Mouse (Mus musculus) MEL (cell line): Measurements from ENCODE around the gene Dgkz. TPM values are rescaled to one million over a fixed set of nuclear protein-coding genes. Genes with fewer than 3 reads are reported as not detected.

Experiments
- DNase-seq: peaks from one replicate; pipeline ENCODE4 v3.0.0; 2011; ENCODE audit warnings: low read depth, low spot score
- H3K27ac ChIP-seq: 2 replicates; pipeline ENCODE4 v1.5.1; 2012; ENCODE audit warnings: low read depth, mild to moderate bottlenecking, control low read depth, low read length, moderate library complexity; ENCODE audit not compliant: control insufficient read depth
- H3K27me3 ChIP-seq, 2 experiments: fragments of 150-350 bp in 1 of 2; sonication (generic) in 1 of 2; 2 replicates each; pipeline ENCODE4 v1.6.1; 2012; ENCODE audit warnings: low read length in 2 of 2, mild to moderate bottlenecking in 2 of 2, improper control_type of control experiment in 1 of 2, moderate library complexity in 1 of 2; ENCODE audit not compliant: insufficient read depth in 2 of 2, control insufficient read depth in 1 of 2
- H3K36me3 ChIP-seq, 2 experiments: 2 replicates each; pipeline ENCODE4 v1.6.1; 2012 to 2014; ENCODE audit warnings: low read length in 2 of 2, improper control_type of control experiment in 1 of 2, inconsistent platforms in 1 of 2, mild to moderate bottlenecking in 1 of 2; ENCODE audit not compliant: insufficient read depth in 2 of 2, control insufficient read depth in 1 of 2
- H3K4me1 ChIP-seq, 2 experiments: fragments of 150-350 bp in 1 of 2; sonication (generic) in 1 of 2; 2 replicates each; pipeline ENCODE4 v1.6.1; 2012; ENCODE audit warnings: low read length in 2 of 2, improper control_type of control experiment in 1 of 2, mild to moderate bottlenecking in 1 of 2; ENCODE audit not compliant: insufficient read depth in 2 of 2, control insufficient read depth in 1 of 2
- H3K4me3 ChIP-seq, 2 experiments: fragments of 150-350 bp in 1 of 2; sonication (generic) in 1 of 2; 2 replicates each; pipeline ENCODE4 v1.5.1; 2012; ENCODE audit warnings: low read depth in 2 of 2, low read length in 2 of 2, mild to moderate bottlenecking in 2 of 2, moderate library complexity in 2 of 2, control low read depth in 1 of 2, improper control_type of control experiment in 1 of 2; ENCODE audit not compliant: control insufficient read depth in 1 of 2, insufficient read depth in 1 of 2
- H3K79me2 ChIP-seq: 2 replicates; pipeline ENCODE4 v1.6.1; 2012; ENCODE audit warnings: mild to moderate bottlenecking, low read length, moderate library complexity; ENCODE audit not compliant: control insufficient read depth, poor library complexity, insufficient read depth
- H3K9ac ChIP-seq: 2 replicates; pipeline ENCODE4 v1.6.1; 2012; ENCODE audit warnings: low read depth, mild to moderate bottlenecking, control low read depth, low read length, moderate library complexity; ENCODE audit not compliant: control insufficient read depth, poor library complexity, severe bottlenecking
- H3K9me3 ChIP-seq: fragments of 150-350 bp; sonication (generic); replicated peaks from 2 replicates; pipeline ENCODE4 v1.6.1; 2012; ENCODE audit warnings: mild to moderate bottlenecking, low read length, improper control_type of control experiment, moderate library complexity; ENCODE audit not compliant: insufficient read depth
- BHLHE40 ChIP-seq: IDR thresholded peaks from 2 replicates; pipeline ENCODE4 v1.6.1; 2012; ENCODE audit warnings: low read depth, mild to moderate bottlenecking, inconsistent platforms, low read length, improper control_type of control experiment, borderline replicate concordance
- CHD1 ChIP-seq: IDR thresholded peaks from 2 replicates; pipeline ENCODE4 v1.6.1; 2012; ENCODE audit warnings: low read depth, mild to moderate bottlenecking, inconsistent platforms, low read length, improper control_type of control experiment
- CTCF ChIP-seq, 3 experiments: IDR thresholded peaks in 2 of 3; conservative IDR thresholded peaks in 1 of 3; 2 replicates each; pipeline ENCODE4 v1.5.1; 2011 to 2012; ENCODE audit warnings: low read length in 3 of 3, low read depth in 2 of 3, mild to moderate bottlenecking in 2 of 3, improper control_type of control experiment in 1 of 3, inconsistent platforms in 1 of 3, mixed read lengths in 1 of 3, moderate library complexity in 1 of 3; ENCODE audit not compliant: control insufficient read depth in 1 of 3, insufficient read depth in 1 of 3, poor library complexity in 1 of 3, severe bottlenecking in 1 of 3
- HCFC1 ChIP-seq: IDR thresholded peaks from 2 replicates; pipeline ENCODE4 v1.6.1; 2012; ENCODE audit warnings: low read depth, mild to moderate bottlenecking, inconsistent platforms, low read length, improper control_type of control experiment, moderate library complexity
- JUND ChIP-seq: IDR thresholded peaks from 2 replicates; pipeline ENCODE4 v1.6.1; 2011; ENCODE audit warnings: low read depth, mild to moderate bottlenecking, improper control_type of control experiment, low read length
- KAT2A ChIP-seq: conservative IDR thresholded peaks from 2 replicates; pipeline ENCODE4 v1.6.1; 2012; ENCODE audit warnings: low read depth, low read length, improper control_type of control experiment, inconsistent platforms
- MAFK ChIP-seq: IDR thresholded peaks from 2 replicates; pipeline ENCODE4 v1.6.1; 2011; ENCODE audit warnings: low read depth, mild to moderate bottlenecking, low read length, improper control_type of control experiment, borderline replicate concordance
- MAZ ChIP-seq: IDR thresholded peaks from 2 replicates; pipeline ENCODE4 v1.6.1; 2012; ENCODE audit warnings: low read depth, mild to moderate bottlenecking, inconsistent platforms, low read length, improper control_type of control experiment
- MEF2A ChIP-seq: IDR thresholded peaks from 2 replicates; pipeline ENCODE4 v1.6.1; 2014; ENCODE audit warnings: low read depth, mild to moderate bottlenecking, inconsistent platforms, low read length, improper control_type of control experiment; ENCODE audit not compliant: poor library complexity, insufficient replicate concordance, severe bottlenecking; ENCODE audit errors: extremely low read depth
- MXI1 ChIP-seq: IDR thresholded peaks from 2 replicates; pipeline ENCODE4 v1.6.1; 2011; ENCODE audit warnings: mild to moderate bottlenecking, low read depth, low read length, improper control_type of control experiment
- NRF1 ChIP-seq: IDR thresholded peaks from 2 replicates; pipeline ENCODE4 v1.6.1; 2014; ENCODE audit warnings: low read depth, mild to moderate bottlenecking, inconsistent platforms, low read length, improper control_type of control experiment, moderate library complexity; ENCODE audit not compliant: poor library complexity, insufficient read depth, severe bottlenecking
- RAD21 ChIP-seq: IDR thresholded peaks from 2 replicates; pipeline ENCODE4 v1.6.1; 2011; ENCODE audit warnings: mild to moderate bottlenecking, low read depth, low read length, improper control_type of control experiment
- RCOR1 ChIP-seq: IDR thresholded peaks from 2 replicates; pipeline ENCODE4 v1.6.1; 2012; ENCODE audit warnings: low read depth, mild to moderate bottlenecking, inconsistent platforms, low read length, improper control_type of control experiment
- SMC3 ChIP-seq: IDR thresholded peaks from 2 replicates; pipeline ENCODE4 v1.6.1; 2011; ENCODE audit warnings: low read depth, low read length, improper control_type of control experiment
- TAL1 ChIP-seq: IDR thresholded peaks from 2 replicates; pipeline ENCODE4 v1.6.1; 2012; ENCODE audit warnings: mild to moderate bottlenecking, inconsistent platforms, low read length, moderate library complexity, mixed read lengths
- TBP ChIP-seq: IDR thresholded peaks from 2 replicates; pipeline ENCODE4 v1.8.0; 2011; ENCODE audit warnings: low read depth, low read length, improper control_type of control experiment
- TCF12 ChIP-seq: IDR thresholded peaks from 2 replicates; pipeline ENCODE4 v1.6.1; 2014; ENCODE audit warnings: low read depth, mild to moderate bottlenecking, inconsistent platforms, low read length, improper control_type of control experiment, moderate library complexity
- ZKSCAN1 ChIP-seq: IDR thresholded peaks from 2 replicates; pipeline ENCODE4 v1.6.1; 2012; ENCODE audit warnings: low read depth, mild to moderate bottlenecking, inconsistent platforms, low read length, improper control_type of control experiment, moderate library complexity
- polyA plus RNA-seq, 2 experiments: library from polyadenylated mRNA; stranded (reverse) in 1 of 2; unstranded in 1 of 2; fragments of >175 nt in 1 of 2; fragments of >200 nt in 1 of 2; gene quantifications; 2 replicates each; pipeline versions ENCODE4 v1.2.1 to v1.2.4; 2012; ENCODE audit warnings: low replicate concordance in 2 of 2, low read depth in 1 of 2; ENCODE audit not compliant: insufficient read length in 2 of 2, insufficient read depth in 1 of 2, missing spikeins in 1 of 2
- total RNA-seq: library from RNA; depleted of rRNA; stranded (reverse); fragments of 300-350 nt; gene quantifications from 2 replicates; pipeline ENCODE4 v1.2.3, GENCODE M21; 2012

Dgkz gene
- total and polyA plus RNA-seq, 3 experiments: 65.6 to 165 TPM; not detected in 1

DNA sequence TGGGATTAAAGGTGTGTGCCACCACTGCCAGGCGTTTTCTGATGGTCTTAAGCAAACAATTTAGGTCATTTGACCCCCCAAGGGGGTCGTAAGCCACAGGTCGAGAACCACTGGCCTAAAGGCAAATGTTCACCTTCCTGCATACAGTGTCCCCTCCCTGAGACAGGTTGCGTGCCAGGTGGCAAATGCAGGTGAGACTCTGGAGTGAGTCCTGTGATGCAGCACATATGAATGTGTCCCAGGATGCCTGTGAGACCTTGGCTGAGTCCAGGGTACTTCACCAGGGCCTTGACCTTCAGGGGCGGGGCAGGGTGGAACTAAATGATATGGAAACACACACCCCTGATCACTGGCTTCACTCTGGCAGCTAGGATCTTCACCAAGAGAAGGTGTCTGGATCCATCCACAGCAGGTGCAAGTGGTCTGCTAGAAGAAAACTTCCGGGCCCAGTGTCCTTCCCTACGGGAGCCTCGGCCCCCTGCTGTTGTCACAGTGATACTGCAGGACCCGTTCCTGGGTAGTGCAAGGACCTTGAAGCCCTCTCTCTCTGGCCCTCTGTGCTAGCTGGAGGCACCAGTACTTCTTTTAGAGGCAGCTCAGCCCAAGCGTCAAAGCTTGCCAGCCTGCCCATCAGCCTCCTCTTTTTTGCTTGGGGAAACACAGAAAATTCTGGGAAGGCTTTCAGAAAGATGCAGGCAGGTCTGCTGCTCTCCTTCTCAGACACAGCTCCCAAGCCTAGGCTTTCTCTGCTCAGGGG is 16.8 kb downstream of the Dgkz start:
- Histone ChIP-seq H3K4me3 (no peak overlapping the region), H3K9me3 (no peaks in the 10 kb centered on the region), H3K36me3 (peaks cover 0 to 42% of the 10 kb centered on the region in 2 experiments; a peak in 3 of 4 replicates), H3K4me1 (peaks cover 9 to 43% of the 10 kb centered on the region in 2 experiments), H3K9ac (no peak overlapping the region), H3K79me2 (peaks cover 54% of the 10 kb centered on the region), H3K27me3 (no peaks in the 10 kb centered on the region), H3K27ac (no peak overlapping the region)
- DNase-seq: peak; percentile 39
- TF ChIP-seq MEF2A (no peak), SMC3 (peak; percentile 39), CTCF (IDR thresholded peaks at IDR 0.05 in 2 of 3, conservative IDR thresholded peaks at IDR 0.05 in 1 of 3; ENCODE audit: control insufficient read depth in 1 of 3, insufficient read depth in 1 of 3, low read depth in 2 of 3, low read length in 3 of 3, poor library complexity in 1 of 3, severe bottlenecking in 1 of 3) (peak; percentile 47 to 62 (median 57)), ZKSCAN1 (no peak), TBP (no peak), MXI1 (no peak)

DNA sequence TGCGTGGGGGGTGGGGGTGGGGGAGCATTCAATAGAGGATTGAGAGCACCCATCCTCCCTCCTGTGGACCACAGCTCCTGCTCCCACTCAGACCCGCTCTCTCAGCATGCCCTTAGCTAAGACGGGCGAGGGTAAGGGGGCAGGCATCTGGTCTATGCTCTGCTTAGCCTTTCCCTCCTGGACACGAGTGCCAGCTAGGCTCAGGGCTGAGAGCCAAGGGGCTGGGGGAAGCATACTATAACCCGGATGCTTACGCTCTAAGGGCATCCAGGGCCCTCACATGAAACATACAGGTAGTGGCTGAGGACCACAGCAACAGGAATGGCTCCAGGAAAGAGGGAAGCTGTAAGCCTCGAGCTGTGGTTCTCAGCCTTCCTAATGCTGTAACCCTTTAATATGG is 17.6 kb downstream of the Dgkz start:
- no peaks in the 10 kb centered on the region for H3K27me3 ChIP-seq
- DNase-seq: no peak
- H3K4me3 ChIP-seq: no peak overlapping the region
- H3K4me1 ChIP-seq: peaks cover 9 to 43% of the 10 kb centered on the region in 2 experiments
- H3K9me3 ChIP-seq: no peaks in the 10 kb centered on the region
- peaks cover 51% of the 10 kb centered on the region for H3K79me2 ChIP-seq
- no peak overlapping the region for H3K27ac ChIP-seq
- peaks cover 0 to 42% of the 10 kb centered on the region in 2 experiments; a peak in 3 of 4 replicates for H3K36me3 ChIP-seq
- H3K9ac ChIP-seq: no peak overlapping the region
- TF ChIP-seq MAFK (no peak), JUND (no peak), CTCF (IDR thresholded peaks at IDR 0.05 in 2 of 3, conservative IDR thresholded peaks at IDR 0.05 in 1 of 3; ENCODE audit: control insufficient read depth in 1 of 3, insufficient read depth in 1 of 3, low read depth in 2 of 3, low read length in 3 of 3, poor library complexity in 1 of 3, severe bottlenecking in 1 of 3) (no peak), TAL1 (no peak), HCFC1 (no peak), RCOR1 (no peak), SMC3 (no peak), ZKSCAN1 (no peak), BHLHE40 (no peak), RAD21 (no peak), NRF1 (no peak), MAZ (no peak), CHD1 (no peak), TCF12 (no peak), KAT2A (no peak)
